Mouse (Mus musculus) liver, embryonic 13.5 days (tissue): ENCODE measurements around the gene Gfer. TPM values are rescaled to one million over a fixed set of nuclear protein-coding genes. Genes with fewer than 3 reads are reported as not detected.
"Not testable (repeated sequence)": the region's sequence is repeated elsewhere in the genome, so short reads cannot be mapped to it uniquely, and the experiment has no call there.

Source experiments
- ATAC-seq: fragments of 200-750 bp; cut with Nextera tagmentation; 2 replicates; pipeline ENCODE4 v1.8.0; 2017; ENCODE audit warnings: low read depth, mild to moderate bottlenecking, moderate number of reproducible peaks, moderate library complexity
- DNase-seq: peaks from one replicate; pipeline ENCODE4 v3.0.0; 2022
- H3K27ac ChIP-seq: fragments of 300-500 bp; sonication (generic); 2 replicates; pipeline ENCODE4 v1.5.1; 2015; ENCODE audit warnings: moderate library complexity, mild to moderate bottlenecking, inconsistent platforms
- H3K27me3 ChIP-seq: fragments of 300-500 bp; sonication (generic); 2 replicates; pipeline ENCODE4 v1.6.1; 2015; ENCODE audit warnings: mild to moderate bottlenecking, inconsistent platforms
- H3K36me3 ChIP-seq: fragments of 300-500 bp; sonication (generic); 2 replicates; pipeline ENCODE4 v1.6.1; 2015; ENCODE audit warnings: mild to moderate bottlenecking, inconsistent platforms
- H3K4me1 ChIP-seq: fragments of 300-500 bp; sonication (generic); replicated peaks from 2 replicates; pipeline ENCODE4 v1.6.1; 2015; ENCODE audit warnings: inconsistent platforms
- H3K4me2 ChIP-seq: fragments of 300-500 bp; sonication (generic); 2 replicates; pipeline ENCODE4 v1.6.1; 2015; ENCODE audit warnings: inconsistent platforms, mild to moderate bottlenecking, moderate library complexity
- H3K4me3 ChIP-seq: fragments of 300-500 bp; sonication (generic); replicated peaks from 2 replicates; pipeline ENCODE4 v1.5.1; 2015; ENCODE audit warnings: mild to moderate bottlenecking, inconsistent platforms
- H3K9ac ChIP-seq: fragments of 300-500 bp; sonication (generic); 2 replicates; pipeline ENCODE4 v1.6.1; 2015; ENCODE audit warnings: mild to moderate bottlenecking, inconsistent platforms
- H3K9me3 ChIP-seq: fragments of 300-500 bp; sonication (generic); replicated peaks from 2 replicates; pipeline ENCODE4 v1.6.1; 2016; ENCODE audit warnings: inconsistent platforms
- WGBS: fragments of 180-500 bp; shearing (Covaris S2); methylation state at CpG from one replicate; pipeline ENCODE4 v1.1.7; 2015; ENCODE audit not compliant: insufficient replicate concordance; 5-methylcytosine and 5-hydroxymethylcytosine counted together
- polyA plus RNA-seq: library from polyadenylated mRNA; unstranded; fragments of >200 nt; fragmentation: Nextera tagmentation; extraction: Ambion mirVana; gene quantifications from 2 replicates; pipeline ENCODE4 v1.2.1, GENCODE M21; 2015

Gfer gene
- polyA plus RNA-seq, 1 experiment from 2014 or later = 41.3 TPM

- WGBS = 11% methylated on average over 7 of the region's 7 CpGs
- DNase-seq = peak; percentile 21
These were observed 25.5 kb upstream of the Gfer start for GRCm38 (mm10) chr17:24721383-24721955.

GRCm38 (mm10) chr17:24720616-24721015 lies 24.7 kb upstream of the Gfer start:
- WGBS = 0% methylated on average over 11 of the region's 11 CpGs
- not testable (repeated sequence) for ATAC-seq, DNase-seq, H3K27me3 ChIP-seq, H3K9me3 ChIP-seq
- peaks cover 51% of the 10 kb centered on the region for H3K36me3 ChIP-seq
- H3K27ac ChIP-seq = peak overlapping the region; percentile 84
- peaks cover 52% of the 10 kb centered on the region for H3K4me1 ChIP-seq
- H3K9ac ChIP-seq = peak overlapping the region; percentile 91
- H3K4me2 ChIP-seq = peak overlapping the region; percentile 87
- H3K4me3 ChIP-seq = peak overlapping the region; percentile 82

More at GRCm38 (mm10) chr17:24721383-24721955, 25.5 kb upstream of the Gfer start:
- peak overlapping the region; percentile 89 for H3K27ac ChIP-seq
- H3K4me2 ChIP-seq = peak overlapping the region; percentile 87
- peak overlapping the region; percentile 91 for H3K9ac ChIP-seq
- H3K4me3 ChIP-seq = peak overlapping the region; percentile 82
- peaks cover 58% of the 10 kb centered on the region for H3K4me1 ChIP-seq
- not testable (repeated sequence) for H3K27me3 ChIP-seq, ATAC-seq, H3K9me3 ChIP-seq
- peaks cover 43% of the 10 kb centered on the region for H3K36me3 ChIP-seq

GRCm38 (mm10) chr17:24719494-24720222 lies 23.7 kb upstream of the Gfer start:
- Histone ChIP-seq H3K9ac (peak overlapping the region; percentile 91), H3K27me3 (no peaks in the 10 kb centered on the region), H3K4me1 (peaks cover 51% of the 10 kb centered on the region), H3K27ac (peak overlapping the region; percentile 84), H3K4me2 (peak overlapping the region; percentile 87), H3K4me3 (peak overlapping the region; percentile 82), H3K36me3 (peaks cover 57% of the 10 kb centered on the region), H3K9me3 (no peaks in the 10 kb centered on the region)
- WGBS = under 1% methylated on average over 61 of the region's 61 CpGs
- DNase-seq (peak; percentile 97), ATAC-seq (peak; percentile 93)

- Histone ChIP-seq H3K27ac (peak overlapping the region; percentile 83; the same call in 1 of the 2 replicates), H3K9ac (peak overlapping the region; percentile 87)
- not testable (repeated sequence) for H3K9me3 ChIP-seq
These were observed 23.0 kb upstream of the Gfer start for GRCm38 (mm10) chr17:24718938-24719337.

GRCm38 (mm10) chr17:24717943-24718342 lies 22.0 kb upstream of the Gfer start, which contains the start of the genes Rnf151 and Rps2:
Gene Rnf151, minus strand, starts transcription at chr17:24718063.
Gene Rps2, plus strand, starts transcription at chr17:24718116.
- H3K27me3 ChIP-seq = no peaks in the 10 kb centered on the region
- peak within 1 kb of the TSS; percentile 87 for H3K4me2 ChIP-seq
- peak within 1 kb of the TSS; percentile 82 for H3K4me3 ChIP-seq
- peak within 1 kb of the TSS; percentile 83 for H3K27ac ChIP-seq
- peaks cover 57% of the 10 kb centered on the region for H3K36me3 ChIP-seq
- ATAC-seq (no peak), DNase-seq (no peak)
- peak within 1 kb of the TSS; percentile 87 for H3K9ac ChIP-seq
- WGBS = 74% methylated on average over 4 of the region's 4 CpGs
- no peaks in the 10 kb centered on the region for H3K9me3 ChIP-seq
- peaks cover 41% of the 10 kb centered on the region for H3K4me1 ChIP-seq

More at GRCm38 (mm10) chr17:24718938-24719337, 23.0 kb upstream of the Gfer start:
- Histone ChIP-seq H3K4me3 (peak overlapping the region; percentile 82), H3K36me3 (peaks cover 57% of the 10 kb centered on the region), H3K4me1 (peaks cover 49% of the 10 kb centered on the region), H3K4me2 (peak overlapping the region; percentile 87)
- not testable (repeated sequence) for H3K27me3 ChIP-seq, DNase-seq, ATAC-seq
- WGBS = 34% methylated on average over 5 of the region's 5 CpGs

GRCm38 (mm10) chr17:24716166-24716682 lies 20.3 kb upstream of the Gfer start:
- Histone ChIP-seq H3K4me1 (peaks cover 24% of the 10 kb centered on the region), H3K36me3 (peaks cover 42% of the 10 kb centered on the region), H3K4me3 (no peak overlapping the region), H3K9ac (no peak overlapping the region), H3K27ac (no peak overlapping the region), H3K4me2 (no peak overlapping the region), H3K27me3 (no peaks in the 10 kb centered on the region), H3K9me3 (no peaks in the 10 kb centered on the region)
- ATAC-seq (no peak), DNase-seq (no peak)
- 88% methylated on average over 15 of the region's 15 CpGs for WGBS

- Histone ChIP-seq H3K9ac (no peak overlapping the region), H3K4me1 (peaks cover 19% of the 10 kb centered on the region), H3K27me3 (no peaks in the 10 kb centered on the region), H3K36me3 (peaks cover 37% of the 10 kb centered on the region), H3K27ac (no peak overlapping the region), H3K4me2 (no peak overlapping the region), H3K4me3 (no peak overlapping the region), H3K9me3 (no peaks in the 10 kb centered on the region)
- no peak for ATAC-seq
- DNase-seq = no peak
- 78% methylated on average over 6 of the region's 6 CpGs for WGBS
These were observed 19.6 kb upstream of the Gfer start for GRCm38 (mm10) chr17:24715556-24715955.

GRCm38 (mm10) chr17:24708646-24709045 lies 12.7 kb upstream of the Gfer start:
- peaks cover 18% of the 10 kb centered on the region for H3K36me3 ChIP-seq
- H3K4me1 ChIP-seq = peaks cover 32% of the 10 kb centered on the region
- H3K9me3 ChIP-seq = no peaks in the 10 kb centered on the region
- H3K27ac ChIP-seq = peak overlapping the region; percentile 89; the same call in 1 of the 2 replicates
- DNase-seq = no peak
- no peak for ATAC-seq
- peak overlapping the region; percentile 81; the same call in 1 of the 2 replicates for H3K9ac ChIP-seq
- WGBS = 15% methylated on average over 2 of the region's 2 CpGs
- no peaks in the 10 kb centered on the region for H3K27me3 ChIP-seq
- H3K4me2 ChIP-seq = peak overlapping the region; percentile 88
- H3K4me3 ChIP-seq = peak overlapping the region; percentile 79

GRCm38 (mm10) chr17:24707801-24708425 lies 12.0 kb upstream of the Gfer start:
- 2% methylated on average over 24 of the region's 24 CpGs for WGBS
- H3K9ac ChIP-seq = peak overlapping the region; percentile 81
- no peaks in the 10 kb centered on the region for H3K9me3 ChIP-seq
- peak overlapping the region; percentile 88 for H3K4me2 ChIP-seq
- H3K27ac ChIP-seq = peak overlapping the region; percentile 89
- H3K36me3 ChIP-seq = peaks cover 21% of the 10 kb centered on the region
- peaks cover 32% of the 10 kb centered on the region for H3K4me1 ChIP-seq
- no peaks in the 10 kb centered on the region for H3K27me3 ChIP-seq
- DNase-seq (no peak), ATAC-seq (peak; percentile 52)
- H3K4me3 ChIP-seq = peak overlapping the region; percentile 79

- peak within 1 kb of the TSS; percentile 79 for H3K4me3 ChIP-seq
- peaks cover 28% of the 10 kb centered on the region for H3K36me3 ChIP-seq
- DNase-seq (peak; percentile 88), ATAC-seq (peak; percentile 83)
- H3K4me2 ChIP-seq = peak within 1 kb of the TSS; percentile 88
- peak within 1 kb of the TSS; percentile 89 for H3K27ac ChIP-seq
- peaks cover 32% of the 10 kb centered on the region for H3K4me1 ChIP-seq
- H3K27me3 ChIP-seq = no peaks in the 10 kb centered on the region
- no peaks in the 10 kb centered on the region for H3K9me3 ChIP-seq
- 1% methylated on average over 32 of the region's 32 CpGs for WGBS
- peak within 1 kb of the TSS; percentile 81 for H3K9ac ChIP-seq
These were observed 11.2 kb upstream of the Gfer start, which contains the start of gene Tbl3 for GRCm38 (mm10) chr17:24706982-24707800. Gene Tbl3, minus strand, starts transcription at chr17:24707660.
